Mouse (Mus musculus) forebrain, embryonic 10.5 days (tissue): ENCODE measurements around the gene Atp11a. TPM values are rescaled to one million over a fixed set of nuclear protein-coding genes. Genes with fewer than 3 reads are reported as not detected.
A peak's percentile ranks its signal among the peaks of the same experiment; 100 is the strongest.

Source experiments
- DNase-seq: peaks from one replicate; pipeline ENCODE4 v3.0.0-alpha.2; 2017; ENCODE audit warnings: low spot score; ENCODE audit errors: extremely low spot score
- H3K27ac ChIP-seq: fragments of 300-500 bp; sonication (generic); 2 replicates; pipeline ENCODE4 v1.5.1; 2016; ENCODE audit warnings: mild to moderate bottlenecking
- H3K27me3 ChIP-seq: fragments of 300-500 bp; sonication (generic); 2 replicates; pipeline ENCODE4 v1.6.1; 2016; ENCODE audit warnings: mild to moderate bottlenecking; ENCODE audit not compliant: poor library complexity, severe bottlenecking
- H3K36me3 ChIP-seq: fragments of 300-500 bp; sonication (generic); replicated peaks from 2 replicates; pipeline ENCODE4 v1.6.1; 2016; ENCODE audit warnings: mild to moderate bottlenecking, moderate library complexity
- H3K4me1 ChIP-seq: fragments of 300-500 bp; sonication (generic); 2 replicates; pipeline ENCODE4 v1.6.1; 2016
- H3K4me3 ChIP-seq: fragments of 300-500 bp; sonication (generic); 2 replicates; pipeline ENCODE4 v1.5.1; 2016; ENCODE audit warnings: mild to moderate bottlenecking, moderate library complexity
- H3K9me3 ChIP-seq: fragments of 300-500 bp; sonication (generic); 2 replicates; pipeline ENCODE4 v1.6.1; 2016; ENCODE audit warnings: mild to moderate bottlenecking, moderate library complexity
- WGBS: fragments of 180-500 bp; shearing (Covaris S2); methylation state at CpG from one replicate; pipeline ENCODE4 v1.1.7; 2016; 5-methylcytosine and 5-hydroxymethylcytosine counted together
- polyA plus RNA-seq: library from polyadenylated mRNA; unstranded; fragments of >200 nt; fragmentation: Nextera tagmentation; extraction: Ambion mirVana; gene quantifications from 2 replicates; pipeline ENCODE4 v1.2.1, GENCODE M21; 2016

Atp11a gene
- polyA plus RNA-seq, 1 experiment from 2014 or later: 9.6 TPM

- Histone ChIP-seq H3K4me1 (peaks cover 17% of the 10 kb centered on the region), H3K27ac (no peak overlapping the region), H3K4me3 (no peak overlapping the region), H3K27me3 (no peaks in the 10 kb centered on the region), H3K36me3 (peaks cover 41% of the 10 kb centered on the region), H3K9me3 (no peaks in the 10 kb centered on the region)
- no peak for DNase-seq
- 74% methylated on average over 6 of the region's 6 CpGs for WGBS
These were observed 109.0 kb downstream of the Atp11a start for GRCm38 (mm10) chr8:12865790-12866189.

GRCm38 (mm10) chr8:12869661-12870060 lies 112.8 kb downstream of the Atp11a start:
- no peak overlapping the region for H3K4me3 ChIP-seq
- WGBS: 93% methylated on average over 3 of the region's 3 CpGs
- peaks cover 14% of the 10 kb centered on the region; the same call in 1 of the 2 replicates for H3K27me3 ChIP-seq
- H3K4me1 ChIP-seq: peaks cover 56% of the 10 kb centered on the region
- H3K27ac ChIP-seq: peak overlapping the region; percentile 93; the same call in 1 of the 2 replicates
- H3K9me3 ChIP-seq: no peaks in the 10 kb centered on the region
- peaks cover 13% of the 10 kb centered on the region for H3K36me3 ChIP-seq
- no peak for DNase-seq

- Histone ChIP-seq H3K27ac (peak overlapping the region; percentile 93), H3K4me1 (peaks cover 65% of the 10 kb centered on the region), H3K36me3 (0 out of 2 replicates have a peak, but pooled peaks cover 3% of the 10 kb centered on the region), H3K9me3 (no peaks in the 10 kb centered on the region), H3K27me3 (peaks cover 24% of the 10 kb centered on the region; the same call in 1 of the 2 replicates), H3K4me3 (0 out of 2 replicates have a peak overlapping the region, but pooled peaks have one; percentile 27)
- WGBS: 89% methylated on average over 5 of the region's 5 CpGs
- DNase-seq: no peak
These were observed 113.8 kb downstream of the Atp11a start for GRCm38 (mm10) chr8:12870656-12871055.

- peaks cover 74% of the 10 kb centered on the region for H3K4me1 ChIP-seq
These were observed 114.6 kb downstream of the Atp11a start for GRCm38 (mm10) chr8:12871461-12871860.

GRCm38 (mm10) chr8:12872983-12873356 lies 116.2 kb downstream of the Atp11a start:
- 3% methylated on average over 9 of the region's 9 CpGs for WGBS
- H3K4me1 ChIP-seq: peaks cover 85% of the 10 kb centered on the region

More at GRCm38 (mm10) chr8:12871461-12871860, 114.6 kb downstream of the Atp11a start:
- Histone ChIP-seq H3K36me3 (no peaks in the 10 kb centered on the region), H3K4me3 (peak overlapping the region; percentile 27), H3K27me3 (peaks cover 28% of the 10 kb centered on the region; the same call in 1 of the 2 replicates), H3K9me3 (no peaks in the 10 kb centered on the region), H3K27ac (peak overlapping the region; percentile 93)
- WGBS: 2% methylated on average over 5 of the region's 5 CpGs
- peak; percentile 78 for DNase-seq

GRCm38 (mm10) chr8:12873357-12874046 lies 116.7 kb downstream of the Atp11a start, which contains the start of gene Mcf2l:
TSS of gene Mcf2l (plus strand) at chr8:12873806.
- Histone ChIP-seq H3K4me3 (peak within 1 kb of the TSS; percentile 70), H3K4me1 (peaks cover 88% of the 10 kb centered on the region), H3K9me3 (no peaks in the 10 kb centered on the region), H3K27me3 (peaks cover 28% of the 10 kb centered on the region; the same call in 1 of the 2 replicates), H3K36me3 (no peaks in the 10 kb centered on the region), H3K27ac (peak within 1 kb of the TSS; percentile 93)
- DNase-seq: peak; percentile 96
- WGBS: 1% methylated on average over 29 of the region's 30 CpGs

More at GRCm38 (mm10) chr8:12872983-12873356, 116.2 kb downstream of the Atp11a start:
- H3K9me3 ChIP-seq: no peaks in the 10 kb centered on the region
- peaks cover 28% of the 10 kb centered on the region; the same call in 1 of the 2 replicates for H3K27me3 ChIP-seq
- peak overlapping the region; percentile 70 for H3K4me3 ChIP-seq
- no peak for DNase-seq
- H3K27ac ChIP-seq: peak overlapping the region; percentile 93
- no peaks in the 10 kb centered on the region for H3K36me3 ChIP-seq

GRCm38 (mm10) chr8:12874194-12874791 lies 117.5 kb downstream of the Atp11a start:
- H3K27me3 ChIP-seq: peaks cover 28% of the 10 kb centered on the region; the same call in 1 of the 2 replicates

GRCm38 (mm10) chr8:12874971-12875370 lies 118.2 kb downstream of the Atp11a start:
- peaks cover 79% of the 10 kb centered on the region for H3K4me1 ChIP-seq
- peak overlapping the region; percentile 93 for H3K27ac ChIP-seq
- no peaks in the 10 kb centered on the region for H3K9me3 ChIP-seq
- H3K36me3 ChIP-seq: peaks cover 4% of the 10 kb centered on the region
- WGBS: 75% methylated on average over 4 of the region's 4 CpGs
- H3K4me3 ChIP-seq: peak overlapping the region; percentile 70
- peaks cover 28% of the 10 kb centered on the region; the same call in 1 of the 2 replicates for H3K27me3 ChIP-seq
- no peak for DNase-seq

More at GRCm38 (mm10) chr8:12874194-12874791, 117.5 kb downstream of the Atp11a start:
- 22% methylated on average over 8 of the region's 8 CpGs for WGBS
- no peaks in the 10 kb centered on the region for H3K9me3 ChIP-seq
- H3K4me1 ChIP-seq: peaks cover 86% of the 10 kb centered on the region
- H3K27ac ChIP-seq: peak overlapping the region; percentile 93
- H3K36me3 ChIP-seq: no peaks in the 10 kb centered on the region; the same call in 1 of the 2 replicates
- peak; percentile 23 for DNase-seq
- H3K4me3 ChIP-seq: peak overlapping the region; percentile 70

GRCm38 (mm10) chr8:12877126-12877525 lies 120.3 kb downstream of the Atp11a start:
- Histone ChIP-seq H3K9me3 (no peaks in the 10 kb centered on the region), H3K27ac (no peak overlapping the region; the same call in 1 of the 2 replicates), H3K4me3 (no peak overlapping the region), H3K36me3 (peaks cover 25% of the 10 kb centered on the region), H3K27me3 (peaks cover 25% of the 10 kb centered on the region; the same call in 1 of the 2 replicates), H3K4me1 (peaks cover 65% of the 10 kb centered on the region)
- 87% methylated on average over 6 of the region's 6 CpGs for WGBS
- no peak for DNase-seq

GRCm38 (mm10) chr8:12880163-12880562 lies 123.3 kb downstream of the Atp11a start:
- H3K9me3 ChIP-seq: no peaks in the 10 kb centered on the region
- no peak overlapping the region for H3K27ac ChIP-seq
- peaks cover 54% of the 10 kb centered on the region for H3K36me3 ChIP-seq
- no peak for DNase-seq
- peaks cover 52% of the 10 kb centered on the region for H3K4me1 ChIP-seq
- H3K27me3 ChIP-seq: peaks cover 9% of the 10 kb centered on the region; the same call in 1 of the 2 replicates
- 94% methylated on average over 6 of the region's 6 CpGs for WGBS
- no peak overlapping the region for H3K4me3 ChIP-seq

- WGBS: 61% methylated on average over 21 of the region's 21 CpGs
- no peak overlapping the region for H3K4me3 ChIP-seq
These were observed 126.5 kb downstream of the Atp11a start for GRCm38 (mm10) chr8:12883051-12884004.

More at GRCm38 (mm10) chr8:12883051-12884004, 126.5 kb downstream of the Atp11a start:
- Histone ChIP-seq H3K27ac (0 out of 2 replicates have a peak overlapping the region, but pooled peaks have one; percentile 16), H3K36me3 (peaks cover 83% of the 10 kb centered on the region), H3K9me3 (no peaks in the 10 kb centered on the region), H3K4me1 (peaks cover 24% of the 10 kb centered on the region), H3K27me3 (no peaks in the 10 kb centered on the region)
- DNase-seq: no peak
